Mouse (Mus musculus): ENCODE results near the gene Grk2. TPM values are rescaled to one million over a fixed set of nuclear protein-coding genes. Genes with fewer than 3 reads are reported as not detected.

Gene Grk2
- polyA plus RNA-seq, 1 experiment from 2014 or later = 18.0 TPM

GRCm38 (mm10) chr19:4301735-4302651 lies 4.0 kb downstream of the Grk2 start:
- peak overlapping the region; percentile 94 for H3K4me2 ChIP-seq (replicated peaks)
- H3K27me3 ChIP-seq = no peaks in the 10 kb centered on the region
- WGBS = 37% methylated on average over 21 of the region's 21 CpGs
- no peaks in the 10 kb centered on the region for H3K9me3 ChIP-seq
- peaks cover 64% of the 10 kb centered on the region for H3K4me1 ChIP-seq (replicated peaks)
- H3K9ac ChIP-seq (replicated peaks) = peak overlapping the region; percentile 57
- H3K36me3 ChIP-seq = no peaks in the 10 kb centered on the region
- peak overlapping the region; percentile 76 for H3K27ac ChIP-seq
- ATAC-seq = peak; percentile 5; the same call in 1 of the 2 replicates
- 0 out of 2 replicates have a peak overlapping the region, but pooled peaks have one; percentile 6 for H3K4me3 ChIP-seq (replicated peaks)

- Histone ChIP-seq H3K36me3 (no peaks in the 10 kb centered on the region), H3K4me2 (replicated peaks) (peak overlapping the region; percentile 94; the same call in 1 of the 2 replicates), H3K27ac (peak overlapping the region; percentile 76), H3K27me3 (no peaks in the 10 kb centered on the region), H3K4me3 (replicated peaks) (no peak overlapping the region), H3K9ac (replicated peaks) (peak overlapping the region; percentile 57; the same call in 1 of the 2 replicates), H3K4me1 (replicated peaks) (peaks cover 56% of the 10 kb centered on the region), H3K9me3 (no peaks in the 10 kb centered on the region)
- WGBS = 71% methylated on average over 11 of the region's 11 CpGs
- no peak for ATAC-seq
Measured at GRCm38 (mm10) chr19:4300852-4301734, 4.9 kb downstream of the Grk2 start.

- Histone ChIP-seq H3K4me2 (replicated peaks) (no peak overlapping the region), H3K9ac (replicated peaks) (0 out of 2 replicates have a peak overlapping the region, but pooled peaks have one; percentile 4), H3K27ac (no peak overlapping the region), H3K9me3 (no peaks in the 10 kb centered on the region), H3K4me3 (replicated peaks) (no peak overlapping the region), H3K27me3 (no peaks in the 10 kb centered on the region), H3K4me1 (replicated peaks) (peaks cover 55% of the 10 kb centered on the region), H3K36me3 (no peaks in the 10 kb centered on the region)
- WGBS = 47% methylated on average over 7 of the region's 7 CpGs
- no peak for ATAC-seq
Measured at GRCm38 (mm10) chr19:4300271-4300704, 5.7 kb downstream of the Grk2 start.

GRCm38 (mm10) chr19:4299574-4300270 lies 6.3 kb downstream of the Grk2 start:
- H3K9me3 ChIP-seq = no peaks in the 10 kb centered on the region
- no peak overlapping the region for H3K27ac ChIP-seq
- peaks cover under 1% of the 10 kb centered on the region; the same call in 1 of the 2 replicates for H3K36me3 ChIP-seq
- 91% methylated on average over 6 of the region's 6 CpGs for WGBS
- H3K4me1 ChIP-seq (replicated peaks) = peaks cover 49% of the 10 kb centered on the region
- 0 out of 2 replicates have a peak overlapping the region, but pooled peaks have one; percentile 4 for H3K9ac ChIP-seq (replicated peaks)
- no peak overlapping the region for H3K4me3 ChIP-seq (replicated peaks)
- H3K27me3 ChIP-seq = no peaks in the 10 kb centered on the region
- no peak for ATAC-seq
- no peak overlapping the region for H3K4me2 ChIP-seq (replicated peaks)

- H3K4me1 ChIP-seq (replicated peaks) = peaks cover 43% of the 10 kb centered on the region
- H3K4me3 ChIP-seq (replicated peaks) = no peak overlapping the region
- peaks cover 6% of the 10 kb centered on the region; the same call in 1 of the 2 replicates for H3K36me3 ChIP-seq
- H3K4me2 ChIP-seq (replicated peaks) = no peak overlapping the region
- no peaks in the 10 kb centered on the region for H3K9me3 ChIP-seq
- H3K27me3 ChIP-seq = no peaks in the 10 kb centered on the region
- no peak for ATAC-seq
- 93% methylated on average over 7 of the region's 7 CpGs for WGBS
- no peak overlapping the region for H3K9ac ChIP-seq (replicated peaks)
- H3K27ac ChIP-seq = no peak overlapping the region
Measured at GRCm38 (mm10) chr19:4299126-4299525, 6.9 kb downstream of the Grk2 start.

- Histone ChIP-seq H3K36me3 (peaks cover 6% of the 10 kb centered on the region; the same call in 1 of the 2 replicates), H3K27me3 (no peaks in the 10 kb centered on the region), H3K4me2 (replicated peaks) (no peak overlapping the region), H3K27ac (no peak overlapping the region), H3K4me1 (replicated peaks) (peaks cover 37% of the 10 kb centered on the region), H3K4me3 (replicated peaks) (no peak overlapping the region), H3K9me3 (no peaks in the 10 kb centered on the region), H3K9ac (replicated peaks) (no peak overlapping the region)
- 91% methylated on average over 17 of the region's 17 CpGs for WGBS
- ATAC-seq = no peak
Measured at GRCm38 (mm10) chr19:4298322-4299121, 7.5 kb downstream of the Grk2 start.

- Histone ChIP-seq H3K27ac (no peak overlapping the region), H3K4me1 (replicated peaks) (peaks cover 30% of the 10 kb centered on the region), H3K4me2 (replicated peaks) (no peak overlapping the region), H3K36me3 (peaks cover 10% of the 10 kb centered on the region), H3K9ac (replicated peaks) (no peak overlapping the region), H3K9me3 (no peaks in the 10 kb centered on the region), H3K4me3 (replicated peaks) (no peak overlapping the region), H3K27me3 (no peaks in the 10 kb centered on the region)
- no peak for ATAC-seq
- WGBS = 88% methylated on average over 5 of the region's 5 CpGs
Measured at GRCm38 (mm10) chr19:4297851-4298250, 8.2 kb downstream of the Grk2 start.

GRCm38 (mm10) chr19:4296611-4297010 lies 9.4 kb downstream of the Grk2 start:
- H3K4me1 ChIP-seq (replicated peaks) = peaks cover 18% of the 10 kb centered on the region
- no peaks in the 10 kb centered on the region for H3K9me3 ChIP-seq
- H3K4me3 ChIP-seq (replicated peaks) = no peak overlapping the region
- no peak overlapping the region for H3K9ac ChIP-seq (replicated peaks)
- no peak overlapping the region for H3K27ac ChIP-seq
- H3K4me2 ChIP-seq (replicated peaks) = no peak overlapping the region
- no peak for ATAC-seq
- H3K27me3 ChIP-seq = no peaks in the 10 kb centered on the region
- peaks cover 22% of the 10 kb centered on the region for H3K36me3 ChIP-seq
- 90% methylated on average over 2 of the region's 2 CpGs for WGBS

- Histone ChIP-seq H3K27me3 (no peaks in the 10 kb centered on the region), H3K27ac (no peak overlapping the region), H3K9ac (replicated peaks) (no peak overlapping the region), H3K4me1 (replicated peaks) (peaks cover 6% of the 10 kb centered on the region), H3K36me3 (peaks cover 34% of the 10 kb centered on the region), H3K9me3 (no peaks in the 10 kb centered on the region), H3K4me2 (replicated peaks) (no peak overlapping the region), H3K4me3 (replicated peaks) (no peak overlapping the region)
- ATAC-seq = no peak
- 90% methylated on average over 4 of the region's 4 CpGs for WGBS
Measured at GRCm38 (mm10) chr19:4295391-4295790, 10.6 kb downstream of the Grk2 start.

- ATAC-seq = no peak
- Histone ChIP-seq H3K27me3 (no peaks in the 10 kb centered on the region), H3K4me3 (replicated peaks) (no peak overlapping the region), H3K4me2 (replicated peaks) (no peak overlapping the region), H3K9me3 (no peaks in the 10 kb centered on the region), H3K4me1 (replicated peaks) (no peaks in the 10 kb centered on the region), H3K36me3 (peaks cover 43% of the 10 kb centered on the region), H3K27ac (no peak overlapping the region), H3K9ac (replicated peaks) (no peak overlapping the region)
- 79% methylated on average over 14 of the region's 14 CpGs for WGBS
Measured at GRCm38 (mm10) chr19:4294381-4295097, 11.5 kb downstream of the Grk2 start.
